Mouse (Mus musculus) liver, adult 2 months (tissue): ENCODE data around the gene Ccdc163. TPM values are rescaled to one million over a fixed set of nuclear protein-coding genes. Genes with fewer than 3 reads are reported as not detected.

Experiments
- DNase-seq: peaks from one replicate; pipeline ENCODE4 v3.0.0-alpha.2; 2011; ENCODE audit warnings: low read depth, low spot score; ENCODE audit errors: extremely low read depth
- H3K27ac ChIP-seq: fragments of 200-500 bp; replicated peaks from 2 replicates; pipeline ENCODE4 v1.5.1; 2012; ENCODE audit warnings: low read depth, mild to moderate bottlenecking, control low read depth, inconsistent platforms, low read length; ENCODE audit not compliant: insufficient read depth
- H3K27me3 ChIP-seq: fragments of 200-500 bp; 2 replicates; pipeline ENCODE4 v1.6.1; 2012; ENCODE audit warnings: mild to moderate bottlenecking, moderate library complexity, low read length, inconsistent platforms; ENCODE audit not compliant: control insufficient read depth, insufficient read depth
- H3K36me3 ChIP-seq: fragments of 200-500 bp; 2 replicates; pipeline ENCODE4 v1.6.1; 2012; ENCODE audit warnings: low read length, inconsistent platforms; ENCODE audit not compliant: control insufficient read depth, insufficient read depth
- H3K4me1 ChIP-seq: fragments of 200-500 bp; 2 replicates; pipeline ENCODE4 v1.6.1; 2011; ENCODE audit warnings: low read length; ENCODE audit not compliant: control insufficient read depth, insufficient read depth
- H3K4me3 ChIP-seq: fragments of 200-500 bp; 2 replicates; pipeline ENCODE4 v1.5.1; 2011; ENCODE audit warnings: low read depth, mild to moderate bottlenecking, control low read depth, low read length, moderate library complexity; ENCODE audit not compliant: insufficient read depth
- H3K79me2 ChIP-seq: fragments of 200-500 bp; 2 replicates; pipeline ENCODE4 v1.6.1; 2012; ENCODE audit warnings: inconsistent platforms, mild to moderate bottlenecking, low read length, moderate library complexity; ENCODE audit not compliant: control insufficient read depth, insufficient read depth
- H3K9ac ChIP-seq: fragments of 200-500 bp; 2 replicates; pipeline ENCODE4 v1.6.1; 2012; ENCODE audit warnings: low read depth, mild to moderate bottlenecking, control low read depth, inconsistent platforms, low read length
- CTCF ChIP-seq: fragments of 200-500 bp; IDR thresholded peaks from 2 replicates; pipeline ENCODE4 v1.5.1; 2011; ENCODE audit warnings: low read depth, low read length, control low read depth
- POLR2A ChIP-seq: fragments of 200-500 bp; IDR thresholded peaks from 2 replicates; pipeline ENCODE4 v1.6.1; 2011; ENCODE audit warnings: low read length, control low read depth; ENCODE audit not compliant: insufficient read depth; ENCODE audit errors: extremely low read depth
- WGBS: fragments of 180-500 bp; shearing (Covaris S2); methylation state at CpG from one replicate; pipeline ENCODE4 v1.1.7; 2018; 5-methylcytosine and 5-hydroxymethylcytosine counted together
- polyA plus RNA-seq: library from polyadenylated mRNA; depleted of rRNA; stranded (reverse); fragments of >200 nt; gene quantifications from 2 replicates; pipeline ENCODE4 v1.2.3, GENCODE M21; 2012
- total RNA-seq: library from RNA; depleted of rRNA; stranded (reverse); fragments of >200 nt; gene quantifications from 2 replicates; pipeline ENCODE4 v1.2.3, GENCODE M21; 2014

Gene Ccdc163
- total and polyA plus RNA-seq, 2 experiments: 2.7 to 13.1 TPM

DNA sequence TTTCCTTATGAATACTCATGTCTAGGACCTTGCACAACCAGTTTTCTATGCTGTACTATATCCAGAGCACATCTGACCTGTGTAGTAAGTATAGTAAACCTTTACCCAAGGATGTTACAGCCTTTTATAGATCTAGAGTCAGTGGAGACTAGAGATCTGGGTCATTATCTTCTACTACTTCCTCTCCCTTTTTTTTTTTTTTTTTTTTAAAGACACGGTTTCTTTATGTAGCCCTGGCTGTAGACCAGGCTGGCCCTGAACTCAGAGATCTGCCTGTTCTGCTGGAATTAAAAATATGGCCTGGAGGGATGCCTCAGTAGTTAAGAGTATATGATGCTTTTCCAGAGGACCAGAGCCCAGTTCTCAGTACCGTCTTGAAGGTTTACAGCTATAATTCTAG is 53.6 kb downstream of the Ccdc163 start:
- no peaks in the 10 kb centered on the region for H3K27me3 ChIP-seq
- TF ChIP-seq CTCF (no peak), POLR2A (no peak)
- no peaks in the 10 kb centered on the region; the same call in 1 of the 2 replicates for H3K79me2 ChIP-seq
- H3K9ac ChIP-seq: no peak overlapping the region
- H3K4me1 ChIP-seq: no peaks in the 10 kb centered on the region
- WGBS: 84% methylated on average over 2 of the region's 2 CpGs
- peaks cover 1% of the 10 kb centered on the region; the same call in 1 of the 2 replicates for H3K36me3 ChIP-seq
- no peak for DNase-seq
- no peak overlapping the region for H3K27ac ChIP-seq
- no peak overlapping the region for H3K4me3 ChIP-seq

DNA sequence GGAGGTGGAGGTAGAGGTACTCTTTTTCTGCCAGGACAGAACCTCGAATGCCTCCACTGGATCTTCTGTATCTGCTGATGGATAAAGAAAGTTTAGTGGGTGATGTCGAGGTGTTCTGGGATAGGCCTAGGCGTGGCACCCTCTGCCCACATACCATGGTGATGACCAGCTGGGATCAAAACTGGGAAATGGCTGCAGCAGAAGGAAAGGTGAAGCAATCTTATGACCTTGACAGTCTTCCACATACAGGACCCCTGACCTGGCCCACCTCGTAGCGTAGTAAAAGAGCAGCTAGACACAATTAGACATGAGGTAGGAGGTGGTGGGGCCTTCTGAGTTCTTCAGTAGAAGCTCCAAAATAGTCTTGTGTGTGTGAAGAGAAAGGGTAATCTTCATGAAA is 55.7 kb downstream of the Ccdc163 start:
- WGBS: 93% methylated on average over 5 of the region's 5 CpGs
- H3K4me3 ChIP-seq: no peak overlapping the region
- DNase-seq: no peak
- no peaks in the 10 kb centered on the region for H3K27me3 ChIP-seq
- H3K79me2 ChIP-seq: no peaks in the 10 kb centered on the region; the same call in 1 of the 2 replicates
- H3K27ac ChIP-seq: no peak overlapping the region
- H3K36me3 ChIP-seq: peaks cover 1% of the 10 kb centered on the region; the same call in 1 of the 2 replicates
- H3K9ac ChIP-seq: no peak overlapping the region
- TF ChIP-seq POLR2A (no peak), CTCF (no peak)
- H3K4me1 ChIP-seq: no peaks in the 10 kb centered on the region

DNA sequence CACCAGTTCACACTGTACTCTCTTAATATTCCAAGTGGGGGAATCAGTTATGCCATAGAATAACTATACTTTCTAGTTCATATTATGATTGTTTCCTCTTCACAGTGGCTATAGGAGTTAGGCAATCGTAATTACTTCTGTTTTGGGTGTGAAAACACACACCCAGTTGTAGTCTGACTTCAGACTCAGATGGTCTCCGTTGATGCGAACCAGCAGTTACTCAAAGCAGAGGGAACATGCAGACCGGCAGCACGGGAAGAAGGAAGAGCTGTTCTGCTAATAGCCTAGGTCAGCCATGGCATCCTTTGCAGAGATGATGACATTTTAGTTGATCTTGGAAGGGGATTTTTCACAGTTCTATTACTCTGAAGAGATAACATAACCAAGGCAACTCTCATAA is 60.2 kb downstream of the Ccdc163 start:
- Histone ChIP-seq H3K27me3 (no peaks in the 10 kb centered on the region), H3K9ac (no peak overlapping the region), H3K36me3 (peaks cover 8% of the 10 kb centered on the region; the same call in 1 of the 2 replicates), H3K79me2 (no peaks in the 10 kb centered on the region), H3K4me1 (no peaks in the 10 kb centered on the region), H3K4me3 (no peak overlapping the region), H3K27ac (no peak overlapping the region)
- no peak for TF ChIP-seq CTCF
- TF ChIP-seq POLR2A: no peak
- no peak for DNase-seq
- 91% methylated on average over 5 of the region's 5 CpGs for WGBS

DNA sequence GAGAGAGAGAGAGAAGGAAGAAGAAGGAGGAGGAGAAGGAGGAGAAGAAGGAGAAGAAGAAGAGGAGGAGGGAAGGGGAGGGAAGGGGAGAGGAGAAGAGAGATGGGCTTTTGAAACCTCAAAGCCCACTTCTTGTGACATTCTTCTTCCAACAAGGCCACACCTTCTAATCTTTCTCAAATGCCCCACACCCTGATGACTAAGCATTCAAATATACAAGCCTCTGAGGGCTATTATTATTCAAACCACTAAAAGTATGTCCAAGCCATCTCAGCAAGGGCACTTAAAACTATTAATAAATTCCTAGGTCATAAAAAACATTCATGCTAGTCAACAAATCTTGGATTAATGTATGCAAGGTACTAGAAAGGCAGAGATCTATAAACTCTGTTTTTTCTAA is 60.8 kb downstream of the Ccdc163 start:
- H3K4me1 ChIP-seq: no peaks in the 10 kb centered on the region
- H3K36me3 ChIP-seq: peaks cover 8% of the 10 kb centered on the region; the same call in 1 of the 2 replicates
- H3K27ac ChIP-seq: no peak overlapping the region
- DNase-seq: no peak
- no peak for TF ChIP-seq CTCF
- no peak for TF ChIP-seq POLR2A
- H3K9ac ChIP-seq: no peak overlapping the region
- H3K27me3 ChIP-seq: no peaks in the 10 kb centered on the region
- H3K4me3 ChIP-seq: no peak overlapping the region
- no peaks in the 10 kb centered on the region for H3K79me2 ChIP-seq

DNA sequence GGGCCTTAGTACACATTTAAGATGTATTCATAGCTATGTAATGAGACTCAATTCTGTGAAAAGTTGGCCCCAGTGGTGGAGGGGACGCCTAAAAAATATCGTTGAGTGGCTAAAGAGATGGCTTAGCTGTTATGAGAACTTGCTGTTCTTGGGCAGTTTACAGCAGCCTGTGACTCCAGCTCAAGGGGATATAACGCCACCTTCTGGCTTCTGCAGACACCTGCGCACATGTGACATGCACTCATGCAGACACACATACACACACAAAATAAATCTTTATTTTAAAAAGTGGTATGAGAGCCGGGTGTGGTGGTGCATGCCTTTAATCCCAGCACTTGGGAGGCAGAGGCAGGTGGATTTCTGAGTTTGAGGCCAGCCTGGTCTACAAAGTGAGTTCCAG is 68.1 kb downstream of the Ccdc163 start:
- TF ChIP-seq CTCF (0 out of 2 replicates have a peak, but pooled peaks have one; percentile 17), POLR2A (no peak)
- Histone ChIP-seq H3K27me3 (no peaks in the 10 kb centered on the region), H3K79me2 (0 out of 2 replicates have a peak, but pooled peaks cover 4% of the 10 kb centered on the region), H3K4me1 (no peaks in the 10 kb centered on the region), H3K9ac (no peak overlapping the region), H3K27ac (no peak overlapping the region), H3K4me3 (no peak overlapping the region), H3K36me3 (peaks cover 8% of the 10 kb centered on the region; the same call in 1 of the 2 replicates)
- no peak for DNase-seq
- WGBS: 98% methylated on average over 5 of the region's 5 CpGs

DNA sequence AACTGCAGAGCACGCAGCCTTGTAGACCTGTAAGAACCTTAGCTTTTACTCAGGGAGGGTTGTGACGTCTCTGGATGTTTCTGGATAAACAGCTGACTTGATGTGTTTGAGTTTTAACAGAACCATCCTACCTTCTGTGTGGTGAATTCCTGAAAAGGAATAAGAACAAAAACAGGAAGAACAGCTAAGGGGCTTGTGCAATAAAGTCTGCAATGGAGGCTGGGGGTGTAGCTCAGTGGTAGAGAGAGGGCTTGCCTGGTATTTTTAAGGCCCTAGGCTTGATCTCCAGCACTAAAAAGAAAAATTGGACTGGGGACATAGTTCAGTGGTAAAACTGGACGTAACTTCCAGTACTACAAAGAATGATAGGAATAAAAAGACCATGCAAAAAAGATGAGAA is 68.8 kb downstream of the Ccdc163 start:
- WGBS: 89% methylated on average over 3 of the region's 3 CpGs
- DNase-seq: no peak

More for the DNA sequence above, 68.8 kb downstream of the Ccdc163 start:
- no peak overlapping the region for H3K9ac ChIP-seq
- TF ChIP-seq POLR2A: no peak
- TF ChIP-seq CTCF: no peak
- H3K36me3 ChIP-seq: peaks cover 3% of the 10 kb centered on the region; the same call in 1 of the 2 replicates
- H3K79me2 ChIP-seq: 0 out of 2 replicates have a peak, but pooled peaks cover 4% of the 10 kb centered on the region
- H3K4me1 ChIP-seq: no peaks in the 10 kb centered on the region
- H3K27me3 ChIP-seq: no peaks in the 10 kb centered on the region
- H3K4me3 ChIP-seq: no peak overlapping the region
- H3K27ac ChIP-seq: no peak overlapping the region
